Mouse (Mus musculus): ENCODE measurements around the gene Mafg.

Mafg gene

GRCm38 (mm10) chr11:120618619-120619535, 14.5 kb downstream of the Mafg start:
- DNase-seq: no peak

- peak; percentile 95 to 98 for DNase-seq
Measured at GRCm38 (mm10) chr11:120617519-120618112, 15.8 kb downstream of the Mafg start, which contains the start of gene Pcyt2. Gene Pcyt2 (minus strand): TSS chr11:120617936.

DNA sequence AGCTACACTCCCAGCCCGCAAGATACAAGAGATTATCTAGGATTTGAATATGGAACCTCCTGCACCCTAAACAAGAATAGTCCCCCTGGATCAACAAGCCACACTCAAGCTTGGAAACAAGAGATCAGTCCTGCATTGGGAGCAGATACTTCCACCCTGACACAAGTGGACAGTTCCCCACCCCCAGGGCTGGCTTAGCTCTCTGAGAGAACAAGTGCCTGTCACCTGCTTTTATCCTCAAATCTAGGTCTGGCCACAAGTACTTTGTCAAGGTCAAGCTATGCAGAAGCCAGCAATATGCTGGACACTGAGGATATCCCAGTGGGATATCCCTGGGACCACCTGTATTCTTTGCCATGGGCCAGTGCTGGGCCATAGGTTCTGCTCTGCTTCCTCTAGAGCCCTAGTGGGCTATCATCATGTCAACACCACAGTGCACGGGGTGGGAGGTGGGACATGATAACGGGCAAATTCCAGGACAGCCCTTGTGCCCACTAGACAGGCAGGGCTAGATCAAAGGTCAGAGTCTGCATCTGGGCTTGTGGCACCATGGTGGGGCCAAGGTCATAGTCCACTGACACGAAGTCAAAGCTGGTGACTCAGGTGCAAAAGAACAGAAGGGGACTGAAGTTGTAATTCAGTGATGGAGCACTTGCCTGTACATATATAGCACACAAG, 16.6 kb downstream of the Mafg start:
- peak; percentile 74 to 84 for DNase-seq

GRCm38 (mm10) chr11:120615606-120616203, 17.7 kb downstream of the Mafg start:
- no peak for DNase-seq

- DNase-seq: no peak
Measured at GRCm38 (mm10) chr11:120615167-120615566, 18.2 kb downstream of the Mafg start.

- no peak for DNase-seq
Measured at GRCm38 (mm10) chr11:120613976-120614375, 19.4 kb downstream of the Mafg start.

DNA sequence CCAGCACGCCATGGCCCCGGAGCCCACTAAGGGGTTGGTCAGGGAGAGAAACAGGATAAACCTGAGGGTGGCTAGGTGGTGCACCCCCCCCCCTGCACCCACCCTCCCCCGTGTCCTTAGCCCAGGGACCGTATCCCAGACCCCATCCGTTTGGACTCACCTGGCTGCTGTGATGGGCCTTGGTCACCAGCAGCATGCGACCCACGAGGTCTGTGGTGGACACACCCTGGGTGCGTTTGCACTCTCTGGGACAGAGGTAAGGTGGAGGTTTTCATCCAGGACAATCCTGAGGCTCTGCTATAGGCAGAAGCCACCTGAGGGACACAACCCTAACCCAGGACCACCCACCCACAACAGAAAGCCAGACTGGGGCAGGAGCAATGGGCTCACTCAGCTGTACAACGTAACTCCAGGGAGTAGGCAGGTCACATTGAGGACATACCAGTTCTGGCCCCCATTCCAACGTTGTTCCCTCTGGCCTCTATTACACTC, 19.9 kb downstream of the Mafg start:
- DNase-seq: no peak

DNA sequence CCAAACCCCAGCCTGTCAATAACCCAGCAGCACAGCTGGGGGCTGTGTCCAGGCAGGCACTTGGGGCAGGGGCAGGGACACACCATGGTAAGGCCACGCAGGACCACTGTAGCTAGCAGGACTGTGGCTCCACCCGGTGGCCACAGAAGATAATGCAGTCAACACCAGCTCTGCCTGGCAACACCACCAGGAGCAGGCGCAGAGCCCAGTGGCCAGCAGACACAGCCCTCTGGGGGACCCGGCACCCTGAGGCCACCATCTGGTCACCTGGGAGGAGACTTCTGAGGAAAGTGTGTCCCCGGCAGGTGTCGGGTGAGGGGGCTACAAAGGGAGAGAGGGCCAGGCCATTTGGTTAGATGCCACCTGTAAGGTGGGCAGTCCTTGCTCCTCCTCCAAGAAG, 20.6 kb downstream of the Mafg start:
- peak; percentile 76 to 89 for DNase-seq

- DNase-seq: no peak
Measured at GRCm38 (mm10) chr11:120610477-120611046, 22.8 kb downstream of the Mafg start.

DNA sequence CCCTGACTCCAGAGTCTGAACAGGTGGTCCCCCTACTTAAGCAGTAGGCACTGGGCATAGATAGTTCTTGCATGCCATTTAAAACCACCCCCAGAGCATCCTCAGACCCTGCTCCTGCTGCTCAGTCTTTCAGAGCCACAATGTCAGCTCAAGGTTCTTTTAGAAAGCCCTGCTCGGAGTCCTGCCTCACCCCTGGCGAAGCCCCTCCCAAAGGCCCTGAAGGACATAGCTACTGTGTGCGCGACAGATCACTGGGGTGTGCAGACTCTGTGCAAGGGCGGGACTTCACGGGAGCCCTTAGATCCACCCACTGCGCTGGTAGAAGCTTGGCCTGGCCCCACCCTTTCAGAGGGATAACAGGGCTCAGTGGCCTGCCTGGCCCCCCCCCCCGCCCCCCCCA, 24.1 kb downstream of the Mafg start:
- DNase-seq: peak; percentile 67

DNA sequence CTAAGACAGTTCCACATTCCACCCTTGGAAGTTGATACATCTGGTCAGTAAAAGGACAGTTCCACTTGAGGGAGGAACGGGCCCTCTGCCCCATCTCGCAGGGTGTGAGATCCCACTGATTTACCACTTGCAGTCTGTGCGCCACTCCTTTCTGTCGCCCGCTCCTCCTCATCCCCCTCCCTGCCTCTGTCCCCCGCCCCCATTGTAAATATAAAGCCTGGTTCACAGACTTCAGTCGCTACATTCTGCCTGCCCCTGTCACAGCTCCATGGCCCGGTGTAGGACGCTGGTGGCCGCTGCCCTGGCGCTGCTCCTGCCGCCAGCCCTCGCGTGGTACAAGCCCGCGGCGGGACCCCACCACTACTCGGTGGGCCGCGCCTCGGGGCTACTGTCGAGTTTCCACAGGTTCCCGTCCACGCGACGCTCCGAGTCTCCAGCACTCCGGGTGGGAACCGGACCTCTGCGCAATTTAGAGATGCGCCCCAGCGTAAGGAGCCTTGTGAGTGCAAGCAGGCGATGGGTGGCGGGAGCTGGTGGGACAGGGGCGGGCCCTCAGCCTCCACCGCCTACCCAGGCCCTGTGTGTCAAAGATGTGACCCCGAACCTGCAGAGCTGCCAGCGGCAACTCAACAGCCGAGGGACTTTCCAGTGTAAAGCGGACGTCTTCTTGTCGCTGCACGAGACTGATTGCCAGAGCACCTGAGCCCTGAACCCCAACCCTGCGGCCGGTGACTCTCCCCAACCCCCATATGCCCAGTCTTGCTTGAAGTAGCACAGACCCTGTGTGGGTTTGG, 25.0 kb downstream of the Mafg start, which contains the start of gene Npb:
Gene Npb (plus strand): TSS at position 237 of the 794 bp plus-strand sequence.
- DNase-seq: no peak

- no peak for DNase-seq
Measured at GRCm38 (mm10) chr11:120606764-120607163, 26.6 kb downstream of the Mafg start.

- no peak for DNase-seq
Measured at GRCm38 (mm10) chr11:120605667-120606066, 27.7 kb downstream of the Mafg start.

GRCm38 (mm10) chr11:120603545-120603944, 29.9 kb downstream of the Mafg start:
- DNase-seq: no peak

DNA sequence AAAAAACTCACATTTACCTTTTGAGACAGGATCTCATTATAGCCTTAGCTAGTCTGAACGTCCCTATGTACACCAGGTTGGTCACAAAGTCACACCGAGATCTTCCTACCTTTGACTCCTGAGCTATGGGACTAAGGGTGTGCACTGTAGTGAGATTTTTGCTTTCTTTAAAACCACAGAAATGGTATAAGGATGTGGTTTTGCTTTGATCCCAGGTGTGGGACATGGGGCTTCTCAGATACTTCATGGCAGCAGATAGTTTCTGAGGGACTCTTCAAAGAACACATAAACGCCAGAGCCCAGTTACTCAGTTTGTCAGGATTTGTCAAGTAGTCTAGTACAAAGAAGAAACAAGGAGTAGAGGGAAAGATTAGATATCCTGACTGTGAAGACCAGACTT, 32.7 kb downstream of the Mafg start:
- DNase-seq: no peak

DNA sequence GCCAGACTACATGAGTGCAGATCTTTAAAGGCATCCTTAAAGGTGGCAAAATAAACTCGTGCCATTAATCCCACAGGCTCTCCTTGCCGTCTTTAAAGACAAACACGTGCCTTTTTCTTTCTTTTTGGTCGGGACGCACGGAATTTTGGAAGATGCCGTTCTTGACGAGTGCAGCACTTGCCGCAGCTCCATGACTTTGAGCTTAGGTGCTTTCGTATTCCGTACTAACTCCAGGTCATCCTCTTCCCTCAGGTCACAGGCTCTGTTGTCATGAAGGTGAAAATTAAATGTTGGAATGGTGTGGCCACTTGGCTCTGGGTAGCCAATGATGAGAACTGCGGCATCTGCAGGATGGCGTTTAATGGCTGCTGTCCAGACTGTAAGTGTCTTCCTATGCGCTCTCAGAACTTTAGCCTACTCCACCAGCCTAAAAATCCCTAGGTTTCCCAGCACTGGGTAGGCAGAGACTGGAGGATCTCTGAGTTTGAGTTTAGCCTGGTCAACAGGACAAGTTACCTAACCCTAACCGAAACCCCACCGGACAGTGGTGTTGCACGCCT, 34.3 kb downstream of the Mafg start:
- DNase-seq: no peak

GRCm38 (mm10) chr11:120598283-120598989, 35.0 kb downstream of the Mafg start, which contains the start of the genes Alyref and Anapc11:
Gene Alyref (minus strand): TSS chr11:120598365.
Gene Anapc11 (plus strand): TSS chr11:120598421.
- peak; percentile 95 to 97 for DNase-seq

- DNase-seq: peak in 1 of 2 experiments; percentile 61
Measured at GRCm38 (mm10) chr11:120597240-120598235, 35.9 kb downstream of the Mafg start.

- no peak for DNase-seq
Measured at GRCm38 (mm10) chr11:120588531-120588930, 44.9 kb downstream of the Mafg start.

All from kidney, postnatal 36 days (tissue).